Mouse (Mus musculus) kidney, embryonic 15.5 days (tissue): ENCODE data around the gene Nxt1. TPM values are rescaled to one million over a fixed set of nuclear protein-coding genes. Genes with fewer than 3 reads are reported as not detected.

ENCODE experiments used
- ATAC-seq: fragments of 200-750 bp; cut with Nextera tagmentation; replicated peaks from 2 replicates; pipeline ENCODE4 v1.8.0; 2017; ENCODE audit warnings: moderate TSS enrichment; ENCODE audit not compliant: low FRiP score
- H3K27ac ChIP-seq: fragments of 300-500 bp; sonication (generic); 2 replicates; pipeline ENCODE4 v1.5.1; 2015; ENCODE audit warnings: mild to moderate bottlenecking, inconsistent platforms
- H3K27me3 ChIP-seq: fragments of 300-500 bp; sonication (generic); 2 replicates; pipeline ENCODE4 v1.6.1; 2015; ENCODE audit warnings: inconsistent platforms
- H3K36me3 ChIP-seq: fragments of 300-500 bp; sonication (generic); 2 replicates; pipeline ENCODE4 v1.6.1; 2015; ENCODE audit warnings: inconsistent platforms
- H3K4me1 ChIP-seq: fragments of 300-500 bp; sonication (generic); 2 replicates; pipeline ENCODE4 v1.6.1; 2015; ENCODE audit warnings: inconsistent platforms
- H3K4me2 ChIP-seq: fragments of 300-500 bp; sonication (generic); 2 replicates; pipeline ENCODE4 v1.6.1; 2015; ENCODE audit warnings: moderate library complexity, mild to moderate bottlenecking, inconsistent platforms
- H3K4me3 ChIP-seq: fragments of 300-500 bp; sonication (generic); replicated peaks from 2 replicates; pipeline ENCODE4 v1.5.1; 2015; ENCODE audit warnings: mild to moderate bottlenecking, inconsistent platforms
- H3K9ac ChIP-seq: fragments of 300-500 bp; sonication (generic); 2 replicates; pipeline ENCODE4 v1.6.1; 2015; ENCODE audit warnings: mild to moderate bottlenecking, inconsistent platforms
- H3K9me3 ChIP-seq: fragments of 300-500 bp; sonication (generic); replicated peaks from 2 replicates; pipeline ENCODE4 v1.6.1; 2016; ENCODE audit warnings: inconsistent platforms
- WGBS: fragments of 180-500 bp; shearing (Covaris S2); methylation state at CpG from one replicate; pipeline ENCODE4 v1.1.7; 2015; ENCODE audit warnings: mixed read lengths; 5-methylcytosine and 5-hydroxymethylcytosine counted together
- polyA plus RNA-seq: library from polyadenylated mRNA; unstranded; fragments of >200 nt; fragmentation: Nextera tagmentation; extraction: Ambion mirVana; gene quantifications from 2 replicates; pipeline ENCODE4 v1.2.1, GENCODE M21; 2015

Nxt1 gene
- polyA plus RNA-seq, 1 experiment from 2014 or later = 97.0 TPM

DNA sequence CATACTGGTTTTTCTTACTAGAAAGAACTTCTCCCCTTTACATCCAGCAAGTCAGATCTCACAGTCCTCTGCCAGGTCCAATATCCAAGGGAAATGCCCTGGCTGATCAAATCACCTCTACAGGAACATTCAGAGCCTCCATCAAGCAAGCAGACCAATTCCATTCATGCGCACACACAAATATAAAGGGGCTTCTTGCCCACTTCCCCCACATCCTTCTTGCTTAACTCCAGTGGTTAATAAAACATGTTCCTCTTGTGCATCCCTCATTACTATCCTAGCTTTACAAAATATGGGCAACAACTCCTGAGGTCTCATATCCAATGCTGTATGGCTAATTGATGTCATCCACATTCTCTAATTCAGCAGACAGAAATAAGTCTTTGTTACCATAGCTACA, 8.9 kb upstream of the Nxt1 start:
- H3K36me3 ChIP-seq = no peaks in the 10 kb centered on the region
- H3K27me3 ChIP-seq = 0 out of 2 replicates have a peak, but pooled peaks cover 2% of the 10 kb centered on the region
- H3K4me1 ChIP-seq = no peaks in the 10 kb centered on the region
- ATAC-seq = no peak
- H3K9me3 ChIP-seq = no peaks in the 10 kb centered on the region
- no peak overlapping the region for H3K4me3 ChIP-seq
- no peak overlapping the region for H3K4me2 ChIP-seq
- 97% methylated on average over 1 of the region's 1 CpGs for WGBS
- no peak overlapping the region for H3K27ac ChIP-seq
- H3K9ac ChIP-seq = no peak overlapping the region

DNA sequence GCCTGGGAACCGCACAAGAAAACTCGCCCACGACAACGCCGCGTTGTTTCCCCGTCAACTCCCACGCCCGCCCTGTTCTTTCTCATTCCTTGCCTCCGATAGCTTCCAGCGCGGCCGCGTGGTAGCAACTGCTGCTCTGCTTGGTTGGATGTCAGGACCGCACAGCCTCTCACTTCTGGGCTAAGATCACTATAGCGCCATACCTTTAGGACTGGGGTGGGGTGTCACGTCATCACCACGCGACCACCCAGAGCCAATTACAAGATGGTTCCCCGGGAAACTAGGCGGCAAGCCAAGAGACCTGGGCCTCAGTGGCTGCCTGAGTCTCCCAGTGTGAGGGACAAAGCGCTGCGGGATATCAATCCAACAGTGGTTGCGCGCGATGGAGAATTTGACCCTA, 5.4 kb downstream of the Nxt1 start:
- H3K36me3 ChIP-seq = peaks cover 22% of the 10 kb centered on the region
- no peaks in the 10 kb centered on the region for H3K27me3 ChIP-seq
- H3K9ac ChIP-seq = peak overlapping the region; percentile 43
- peak overlapping the region; percentile 96 for H3K27ac ChIP-seq
- H3K4me1 ChIP-seq = peaks cover 64% of the 10 kb centered on the region
- 12% methylated on average over 26 of the region's 26 CpGs for WGBS
- peak overlapping the region; percentile 51 for H3K4me3 ChIP-seq
- H3K4me2 ChIP-seq = peak overlapping the region; percentile 79
- H3K9me3 ChIP-seq = no peaks in the 10 kb centered on the region
- peak; percentile 9; the same call in 1 of the 2 replicates for ATAC-seq

DNA sequence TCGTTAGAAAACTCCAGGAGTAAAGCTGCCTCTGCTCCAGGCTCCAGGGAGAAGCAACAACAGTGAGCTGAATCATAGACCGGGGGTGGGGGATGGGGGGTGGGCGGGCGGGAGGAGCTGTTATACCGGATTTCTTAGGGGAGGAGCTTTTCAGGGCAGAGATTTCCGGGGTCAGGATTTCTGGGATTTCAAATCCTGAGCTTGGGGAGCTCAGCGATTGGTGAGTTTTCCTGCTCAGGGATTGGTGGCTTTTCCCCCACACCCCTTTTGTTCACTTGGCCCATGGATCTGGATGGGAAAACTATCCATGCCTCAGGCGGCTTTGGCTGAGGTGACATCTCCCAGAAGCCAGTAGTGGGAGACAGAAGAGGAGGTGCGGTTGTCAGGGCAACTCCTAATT, 6.9 kb downstream of the Nxt1 start:
- Histone ChIP-seq H3K4me1 (peaks cover 53% of the 10 kb centered on the region), H3K9ac (0 out of 2 replicates have a peak overlapping the region, but pooled peaks have one; percentile 35)
- WGBS = under 1% methylated on average over 9 of the region's 9 CpGs

DNA sequence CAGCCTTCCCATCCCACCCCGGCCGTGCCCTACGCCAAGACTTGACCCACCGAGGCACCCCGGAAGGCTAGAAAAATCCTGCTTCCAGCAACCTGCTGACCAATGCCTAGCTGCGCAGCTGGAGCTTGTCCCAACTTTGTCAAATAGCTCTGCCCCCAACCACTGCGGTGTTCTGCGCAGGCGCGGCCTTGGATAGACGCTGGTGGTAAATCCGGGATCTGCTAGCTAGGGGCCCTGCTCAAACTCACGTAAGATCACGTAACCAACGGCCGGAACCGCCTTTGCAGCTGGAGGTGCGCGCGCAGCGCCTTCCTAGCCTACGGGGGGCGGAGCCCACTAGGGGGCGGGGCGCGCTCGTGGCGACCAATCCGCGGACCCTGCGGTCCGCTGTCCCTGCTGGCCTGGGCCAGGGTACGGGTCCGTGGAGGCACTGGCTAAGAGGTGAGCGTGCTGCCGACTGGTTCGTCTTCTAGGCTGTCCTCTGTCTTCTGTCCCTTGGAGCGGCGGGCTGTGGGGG, 8.4 kb downstream of the Nxt1 start, which contains the start of gene Gzf1:
Gene Gzf1 (plus strand): TSS at position 249 of the 517 bp plus-strand sequence.
- H3K4me1 ChIP-seq = peaks cover 49% of the 10 kb centered on the region
- H3K36me3 ChIP-seq = peaks cover 42% of the 10 kb centered on the region
- H3K4me2 ChIP-seq = peak within 1 kb of the TSS; percentile 79
- H3K27ac ChIP-seq = peak within 1 kb of the TSS; percentile 96
- peak within 1 kb of the TSS; percentile 70 for H3K4me3 ChIP-seq
- ATAC-seq = peak; percentile 95
- no peaks in the 10 kb centered on the region for H3K27me3 ChIP-seq
- WGBS = under 1% methylated on average over 39 of the region's 39 CpGs
- H3K9me3 ChIP-seq = no peaks in the 10 kb centered on the region
- peak within 1 kb of the TSS; percentile 71 for H3K9ac ChIP-seq

More for the DNA sequence above, 6.9 kb downstream of the Nxt1 start:
- peaks cover 35% of the 10 kb centered on the region for H3K36me3 ChIP-seq
- no peaks in the 10 kb centered on the region for H3K27me3 ChIP-seq
- H3K9me3 ChIP-seq = no peaks in the 10 kb centered on the region
- H3K4me2 ChIP-seq = peak overlapping the region; percentile 79
- peak; percentile 37 for ATAC-seq
- H3K27ac ChIP-seq = peak overlapping the region; percentile 96
- peak overlapping the region; percentile 19 for H3K4me3 ChIP-seq

DNA sequence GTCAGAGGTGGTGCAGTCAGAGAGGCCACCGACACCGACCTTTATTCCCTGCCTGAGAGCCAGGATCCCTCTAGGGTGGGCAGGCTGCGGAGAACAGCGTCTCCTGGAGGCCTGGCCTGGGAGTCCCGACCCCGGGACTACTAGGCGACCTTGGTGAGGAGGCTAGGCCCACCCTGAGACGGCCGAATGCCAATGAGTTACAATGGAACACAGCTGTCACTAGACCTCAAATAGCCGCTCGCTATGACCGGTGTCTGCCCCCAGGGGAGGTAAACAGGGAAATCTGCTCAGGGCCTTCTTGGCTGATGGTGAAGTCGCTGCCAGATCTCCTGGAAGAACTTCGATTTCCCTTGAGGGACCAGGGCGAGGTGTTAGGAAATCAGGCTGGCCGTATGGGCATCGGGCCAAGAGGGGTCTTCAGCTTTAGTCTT, 9.1 kb downstream of the Nxt1 start:
- Histone ChIP-seq H3K9ac (peak overlapping the region; percentile 71), H3K4me3 (peak overlapping the region; percentile 70), H3K27me3 (no peaks in the 10 kb centered on the region), H3K27ac (peak overlapping the region; percentile 96), H3K4me2 (peak overlapping the region; percentile 79), H3K4me1 (peaks cover 47% of the 10 kb centered on the region), H3K36me3 (peaks cover 42% of the 10 kb centered on the region), H3K9me3 (no peaks in the 10 kb centered on the region)
- ATAC-seq = peak; percentile 52
- 6% methylated on average over 17 of the region's 17 CpGs for WGBS

DNA sequence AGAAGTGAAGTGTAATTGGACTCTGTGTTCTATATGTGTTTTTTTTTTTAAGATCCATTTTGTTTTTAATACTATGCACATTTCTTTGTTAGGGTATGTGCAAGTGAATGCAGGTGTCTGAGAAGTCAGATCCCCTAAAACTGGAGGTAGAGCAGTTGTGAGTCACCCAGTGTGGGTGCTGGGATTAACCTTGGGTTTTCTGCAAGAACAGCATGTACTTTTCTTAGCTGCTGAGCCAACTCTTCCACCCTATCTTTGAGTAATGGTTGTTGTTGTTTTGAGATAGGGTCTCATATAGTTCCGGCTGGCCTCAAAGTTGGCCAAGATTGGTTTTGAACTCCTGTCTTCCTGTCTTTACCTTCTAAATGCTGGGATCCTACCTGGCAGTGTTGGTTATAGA, 10.6 kb downstream of the Nxt1 start:
- Histone ChIP-seq H3K4me2 (no peak overlapping the region), H3K9me3 (no peaks in the 10 kb centered on the region), H3K27me3 (no peaks in the 10 kb centered on the region), H3K36me3 (peaks cover 49% of the 10 kb centered on the region), H3K4me3 (no peak overlapping the region), H3K4me1 (peaks cover 35% of the 10 kb centered on the region), H3K27ac (no peak overlapping the region), H3K9ac (no peak overlapping the region)
- no peak for ATAC-seq
- WGBS = 89% methylated on average over 1 of the region's 1 CpGs

DNA sequence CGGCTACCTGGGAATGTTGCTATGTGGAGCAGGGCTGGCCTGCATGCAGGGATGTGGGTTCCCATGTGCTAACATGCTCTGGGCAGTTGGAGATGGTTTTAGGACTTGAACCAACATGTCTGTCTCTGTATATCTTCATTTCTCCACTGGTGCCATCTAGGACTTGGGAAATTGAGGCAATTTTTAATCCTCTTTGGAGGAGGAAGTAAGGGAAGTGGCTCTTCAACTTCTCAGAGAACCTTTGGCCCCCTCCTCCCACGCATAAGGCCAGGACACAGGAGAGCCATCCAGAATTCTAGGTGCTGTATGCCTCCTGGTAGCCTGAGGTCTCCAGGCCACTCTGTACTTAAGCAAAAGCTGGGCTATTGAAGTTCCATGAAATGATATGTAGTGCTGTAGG, 12.6 kb downstream of the Nxt1 start:
- Histone ChIP-seq H3K9ac (no peak overlapping the region), H3K27me3 (no peaks in the 10 kb centered on the region), H3K4me2 (no peak overlapping the region), H3K9me3 (no peaks in the 10 kb centered on the region), H3K4me1 (peaks cover 17% of the 10 kb centered on the region), H3K4me3 (no peak overlapping the region), H3K36me3 (peaks cover 61% of the 10 kb centered on the region), H3K27ac (no peak overlapping the region)
- no peak for ATAC-seq
- 89% methylated on average over 2 of the region's 2 CpGs for WGBS

DNA sequence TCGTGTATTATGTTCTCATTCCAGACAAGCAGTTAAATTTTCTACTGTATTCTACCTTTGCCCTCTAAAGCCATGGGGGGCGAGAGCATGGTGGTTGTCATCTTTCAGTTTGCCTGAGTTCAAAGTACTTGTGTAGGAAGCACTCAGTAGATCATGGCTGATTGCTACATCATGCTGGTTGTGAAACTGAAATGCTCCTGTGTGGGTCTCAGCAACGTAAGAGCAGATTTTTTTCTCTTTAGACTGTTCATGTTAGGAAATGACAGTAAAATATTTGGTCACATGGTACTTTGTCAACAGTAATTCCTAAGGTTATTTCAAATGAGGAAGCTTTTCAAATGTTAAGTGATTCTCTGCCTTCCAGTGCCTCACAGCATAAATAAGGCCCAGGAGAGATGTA, 13.3 kb downstream of the Nxt1 start:
- no peak for ATAC-seq
- Histone ChIP-seq H3K4me3 (no peak overlapping the region), H3K27me3 (no peaks in the 10 kb centered on the region), H3K9ac (no peak overlapping the region), H3K9me3 (no peaks in the 10 kb centered on the region), H3K27ac (no peak overlapping the region), H3K36me3 (peaks cover 68% of the 10 kb centered on the region), H3K4me1 (peaks cover 11% of the 10 kb centered on the region), H3K4me2 (no peak overlapping the region)
- WGBS = 87% methylated on average over 3 of the region's 3 CpGs

DNA sequence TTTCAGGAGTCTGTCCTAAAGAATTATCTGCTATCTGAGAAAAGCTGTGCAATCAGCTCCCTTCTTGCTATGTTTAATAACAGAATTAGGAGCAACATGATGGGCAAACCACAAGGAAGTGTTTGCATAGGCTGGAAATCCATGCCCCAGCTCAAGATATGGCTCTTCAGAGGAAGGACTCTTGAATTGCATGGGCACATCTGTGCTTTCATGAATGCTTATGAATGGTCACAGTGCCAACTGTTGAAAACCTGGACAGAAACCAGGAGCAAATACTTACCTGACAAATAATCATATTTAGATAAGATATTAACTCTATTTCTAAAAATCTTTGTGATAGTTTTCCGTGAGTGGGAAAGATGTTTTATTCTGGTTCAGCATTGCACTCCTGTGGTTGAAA, 14.5 kb downstream of the Nxt1 start:
- Histone ChIP-seq H3K4me3 (no peak overlapping the region), H3K27ac (no peak overlapping the region), H3K9me3 (no peaks in the 10 kb centered on the region), H3K27me3 (no peaks in the 10 kb centered on the region), H3K9ac (no peak overlapping the region), H3K36me3 (peaks cover 80% of the 10 kb centered on the region), H3K4me1 (peaks cover 7% of the 10 kb centered on the region), H3K4me2 (no peak overlapping the region)
- 91% methylated on average over 1 of the region's 1 CpGs for WGBS
- ATAC-seq = no peak

DNA sequence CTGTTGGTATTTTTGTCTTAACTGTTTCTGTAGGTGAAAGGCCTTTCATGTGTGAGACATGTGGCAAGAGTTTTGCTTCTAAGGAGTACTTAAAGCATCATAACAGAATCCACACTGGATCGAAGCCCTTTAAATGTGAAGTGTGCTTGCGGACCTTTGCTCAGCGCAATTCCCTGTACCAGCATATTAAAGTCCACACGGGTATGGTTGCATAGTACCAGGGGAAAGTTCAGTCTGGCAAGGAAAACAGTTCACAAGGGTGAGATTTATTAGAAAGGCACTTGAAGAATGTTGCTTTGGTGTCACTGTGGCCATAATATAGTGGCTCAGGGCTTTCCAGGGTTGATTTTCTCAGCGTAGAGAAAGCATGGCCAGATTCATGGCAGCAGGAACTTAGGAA, 15.6 kb downstream of the Nxt1 start:
- ATAC-seq = no peak
- H3K9me3 ChIP-seq = no peaks in the 10 kb centered on the region
- H3K36me3 ChIP-seq = peaks cover 88% of the 10 kb centered on the region
- 76% methylated on average over 5 of the region's 5 CpGs for WGBS
- no peak overlapping the region for H3K4me3 ChIP-seq
- no peaks in the 10 kb centered on the region for H3K4me1 ChIP-seq
- H3K9ac ChIP-seq = no peak overlapping the region
- no peak overlapping the region for H3K27ac ChIP-seq
- H3K4me2 ChIP-seq = no peak overlapping the region
- H3K27me3 ChIP-seq = no peaks in the 10 kb centered on the region

DNA sequence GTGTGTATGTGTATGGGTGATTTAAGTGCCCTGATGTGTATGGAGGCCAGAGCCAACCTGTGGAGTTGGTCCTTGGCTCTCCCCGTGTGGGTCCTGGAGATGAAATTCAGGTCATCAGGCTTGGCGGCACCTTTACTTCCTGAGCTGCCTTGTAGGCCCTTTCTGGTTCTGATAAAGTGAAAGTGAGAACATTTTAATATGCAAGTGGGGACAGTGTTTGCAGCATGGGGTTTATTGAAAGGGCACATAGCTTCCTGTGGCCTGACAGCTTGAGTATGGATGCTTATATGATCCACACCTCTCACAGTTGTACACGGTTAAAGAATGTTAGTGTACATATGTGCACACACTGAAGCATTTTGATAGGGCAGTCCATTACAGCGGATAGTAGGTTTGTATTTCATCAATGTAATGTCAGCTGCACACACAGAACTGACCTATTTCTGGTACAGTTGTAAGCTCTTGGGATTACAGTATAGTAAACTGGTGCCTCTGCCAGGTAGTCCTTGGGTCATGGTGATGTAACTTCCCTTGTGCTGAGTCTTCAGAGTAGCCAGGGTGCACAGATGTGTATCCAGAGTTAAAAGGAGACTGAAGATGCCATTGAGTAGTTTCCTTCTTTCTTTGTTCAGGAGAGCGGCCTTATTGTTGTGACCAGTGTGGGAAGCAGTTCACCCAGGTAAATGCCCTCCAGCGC, 17.2 kb downstream of the Nxt1 start:
- Histone ChIP-seq H3K4me3 (no peak overlapping the region), H3K4me2 (no peak overlapping the region), H3K27me3 (no peaks in the 10 kb centered on the region), H3K36me3 (peaks cover 85% of the 10 kb centered on the region), H3K4me1 (no peaks in the 10 kb centered on the region), H3K27ac (no peak overlapping the region), H3K9me3 (no peaks in the 10 kb centered on the region), H3K9ac (no peak overlapping the region)
- no peak for ATAC-seq
- WGBS = 91% methylated on average over 6 of the region's 6 CpGs

DNA sequence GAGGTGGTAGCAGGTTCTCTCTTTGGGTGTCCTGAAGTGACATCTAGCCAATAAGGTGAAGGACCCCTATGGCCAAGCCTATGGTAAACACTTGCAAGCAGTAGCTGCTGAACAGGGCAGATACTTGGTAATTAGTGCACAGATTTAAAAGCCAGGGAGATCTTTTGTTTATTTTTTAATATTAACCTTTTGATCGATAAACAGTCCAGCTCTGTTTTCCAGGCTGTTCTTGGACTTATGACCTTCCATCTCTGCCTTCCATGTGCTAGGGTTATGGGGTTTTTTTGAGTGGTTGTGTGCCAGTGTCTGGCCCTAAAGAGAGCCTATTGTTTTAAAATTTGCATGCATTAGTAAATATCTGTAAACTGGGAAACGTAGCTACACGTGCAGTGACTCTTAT, 17.9 kb downstream of the Nxt1 start:
- Histone ChIP-seq H3K36me3 (peaks cover 85% of the 10 kb centered on the region), H3K9ac (no peak overlapping the region), H3K4me3 (no peak overlapping the region), H3K4me2 (no peak overlapping the region), H3K27ac (no peak overlapping the region), H3K27me3 (no peaks in the 10 kb centered on the region), H3K4me1 (no peaks in the 10 kb centered on the region), H3K9me3 (no peaks in the 10 kb centered on the region)
- 95% methylated on average over 3 of the region's 3 CpGs for WGBS
- no peak for ATAC-seq
